Mouse (Mus musculus) frontal cortex, postnatal 10 days (tissue): ENCODE data around the gene Krba1.

Experiments
- DNase-seq, 2 experiments: peaks; one replicate each; pipeline ENCODE4 v3.0.0; 2022; ENCODE audit warnings: low spot score in 2 of 2, mixed read lengths in 1 of 2

Krba1 gene

GRCm38 (mm10) chr6:48424074-48424473 is 28.7 kb downstream of the Krba1 start:
- no peak for DNase-seq

- no peak for DNase-seq
Measured at GRCm38 (mm10) chr6:48426956-48427355, 31.6 kb downstream of the Krba1 start.

- no peak for DNase-seq
Measured at GRCm38 (mm10) chr6:48428769-48429557, 33.6 kb downstream of the Krba1 start.

- DNase-seq, result no peak
Measured at GRCm38 (mm10) chr6:48430748-48431147, 35.4 kb downstream of the Krba1 start.

- DNase-seq, result no peak
Measured at GRCm38 (mm10) chr6:48432893-48433816, 37.8 kb downstream of the Krba1 start.

- no peak for DNase-seq
Measured at GRCm38 (mm10) chr6:48434651-48435050, 39.3 kb downstream of the Krba1 start.

GRCm38 (mm10) chr6:48435111-48435510 is 39.7 kb downstream of the Krba1 start:
- no peak for DNase-seq

- no peak for DNase-seq
Measured at GRCm38 (mm10) chr6:48435706-48436349, 40.4 kb downstream of the Krba1 start.

- DNase-seq, result no peak
Measured at GRCm38 (mm10) chr6:48437679-48438376, 42.4 kb downstream of the Krba1 start.

GRCm38 (mm10) chr6:48438475-48439125 is 43.2 kb downstream of the Krba1 start:
- DNase-seq, result no peak

GRCm38 (mm10) chr6:48439654-48440053 is 44.3 kb downstream of the Krba1 start:
- no peak for DNase-seq

- no peak for DNase-seq
Measured at GRCm38 (mm10) chr6:48440306-48441014, 45.1 kb downstream of the Krba1 start.

GRCm38 (mm10) chr6:48443592-48444309 is 48.4 kb downstream of the Krba1 start:
- DNase-seq, result peak; percentile 92 to 93

- DNase-seq, result peak in 1 of 2 experiments; percentile 57
Measured at GRCm38 (mm10) chr6:48444310-48445180, 49.2 kb downstream of the Krba1 start.

GRCm38 (mm10) chr6:48445181-48446101 is 50.1 kb downstream of the Krba1 start, which contains the start of gene Zfp467:
TSS of gene Zfp467 (minus strand) at chr6:48445825.
- DNase-seq, result peak; percentile 43 to 52

- DNase-seq, result no peak
Measured at GRCm38 (mm10) chr6:48446256-48446655, 50.9 kb downstream of the Krba1 start.

GRCm38 (mm10) chr6:48446896-48447295 is 51.5 kb downstream of the Krba1 start:
- no peak for DNase-seq
